In the genomic region with DNA sequence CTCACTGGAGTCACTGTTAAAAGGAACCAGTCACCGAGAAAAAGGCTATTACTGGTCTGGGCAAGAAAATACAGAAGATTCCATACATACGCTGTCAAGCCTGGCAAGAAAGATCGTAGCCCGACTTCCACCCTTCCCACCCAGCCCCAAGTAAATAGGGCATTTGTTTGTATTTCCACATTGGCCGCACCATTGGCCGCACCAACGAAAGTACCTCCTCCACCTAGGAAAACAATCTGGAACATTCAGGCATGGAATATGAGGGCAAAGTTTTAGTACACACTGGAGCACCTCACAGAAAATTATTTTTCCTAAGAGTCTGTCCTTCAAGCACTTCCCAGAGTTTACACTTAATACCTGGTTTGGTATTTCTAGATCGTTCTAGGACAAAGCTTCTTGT, we compare ENCODE assay signal across 10 mouse cellular contexts. TPM values are rescaled to one million over a fixed set of nuclear protein-coding genes. Genes with fewer than 3 reads are reported as not detected.
DNase-seq lines count a peak whose midpoint lies in the region; ATAC-seq and TF ChIP-seq lines count a peak whose summit lies in the region.
"Had no signal": no experiment of that assay in that cellular context is flagged by ENCODE, and none has a peak within 500 bp of the region (broad histone marks: within the 10 kb centered on the region; RNA-seq: fewer than 3 reads in every experiment).

No protein-coding gene starts in this region.

- peaks cover 16% of the 10 kb centered on the region for H3K27me3 ChIP-seq in kidney, embryonic 14.5 days (ENCODE audit: control insufficient read depth, insufficient read depth, low read length)
- no peaks in the 10 kb centered on the region for H3K27me3 ChIP-seq in kidney, adult 2 months (replicated peaks; ENCODE audit: control insufficient read depth, insufficient read depth, low read length)
- H3K27me3 ChIP-seq in embryonic facial prominence, embryonic 15.5 days, result peaks cover 8% of the 10 kb centered on the region; the same call in 1 of the 2 replicates
- H3K27me3 ChIP-seq in intestine, postnatal 0 days (replicated peaks; ENCODE audit: control insufficient read depth, insufficient read depth, low read length), result no peaks in the 10 kb centered on the region
- H3K27me3 ChIP-seq in midbrain, embryonic 14.5 days (ENCODE audit: control insufficient read depth, insufficient read depth, low read length), result peaks cover 12% of the 10 kb centered on the region
- H3K27me3 ChIP-seq in thymus, adult 2 months (ENCODE audit: control insufficient read depth, insufficient read depth, low read length), result peaks cover 4% of the 10 kb centered on the region

- no peaks in the 10 kb centered on the region for H3K36me3 ChIP-seq in kidney, embryonic 14.5 days (ENCODE audit: control insufficient read depth, insufficient read depth, low read length)
- no peaks in the 10 kb centered on the region for H3K36me3 ChIP-seq in kidney, adult 2 months (ENCODE audit: control insufficient read depth, insufficient read depth, low read length)
- H3K36me3 ChIP-seq in embryonic facial prominence, embryonic 15.5 days, result no peaks in the 10 kb centered on the region
- no peaks in the 10 kb centered on the region for H3K36me3 ChIP-seq in intestine, postnatal 0 days (ENCODE audit: control insufficient read depth, insufficient read depth)
- H3K36me3 ChIP-seq in midbrain, embryonic 14.5 days (ENCODE audit: control insufficient read depth, insufficient read depth, low read length), result no peaks in the 10 kb centered on the region
- H3K36me3 ChIP-seq in thymus, adult 2 months (ENCODE audit: control insufficient read depth, insufficient read depth, low read length), result no peaks in the 10 kb centered on the region
- H3K36me3 ChIP-seq: G1E had no signal

- H3K4me1 ChIP-seq in kidney, embryonic 14.5 days (ENCODE audit: control insufficient read depth, insufficient read depth, low read length), result no peaks in the 10 kb centered on the region; the same call in 1 of the 2 replicates
- H3K4me1 ChIP-seq in kidney, adult 2 months (ENCODE audit: control insufficient read depth, insufficient read depth, low read length), result no peaks in the 10 kb centered on the region
- H3K4me1 ChIP-seq in embryonic facial prominence, embryonic 15.5 days, result peaks cover 2% of the 10 kb centered on the region; the same call in 1 of the 2 replicates
- H3K4me1 ChIP-seq in intestine, postnatal 0 days (replicated peaks; ENCODE audit: control insufficient read depth, insufficient read depth, low read length), result no peaks in the 10 kb centered on the region
- no peaks in the 10 kb centered on the region for H3K4me1 ChIP-seq in midbrain, embryonic 14.5 days (ENCODE audit: control insufficient read depth, insufficient read depth, low read length)
- 0 out of 2 replicates have a peak, but pooled peaks cover 2% of the 10 kb centered on the region for H3K4me1 ChIP-seq in thymus, adult 2 months (replicated peaks; ENCODE audit: control insufficient read depth, insufficient read depth, low read length)

- ATAC-seq in kidney, embryonic 14.5 days (ENCODE audit: low FRiP score, low TSS enrichment), result no peak
- ATAC-seq in embryonic facial prominence, embryonic 15.5 days (ENCODE audit: insufficient number of reproducible peaks, low FRiP score, low TSS enrichment, low read depth), result no peak
- no peak for ATAC-seq in intestine, postnatal 0 days
- no peak for ATAC-seq in midbrain, embryonic 14.5 days (ENCODE audit: low FRiP score, low TSS enrichment)

- no peak for TF ChIP-seq CTCF in kidney, adult 2 months (conservative IDR thresholded peaks at IDR 0.05; ENCODE audit: insufficient read depth, insufficient read length, low read depth, low read length)
- TF ChIP-seq CTCF in intestine, postnatal 0 days (IDR thresholded peaks at IDR 0.05; ENCODE audit: low read depth), result no peak
- TF ChIP-seq CTCF in thymus, adult 2 months (IDR thresholded peaks at IDR 0.05; ENCODE audit: borderline replicate concordance, control insufficient read depth, extremely low read depth, insufficient read depth, low read length, poor library complexity), result no peak

- peak overlapping the region; percentile 88 for H3K4me2 ChIP-seq in kidney, embryonic 14.5 days (replicated peaks; ENCODE audit: low read depth, low read length)
- H3K4me2 ChIP-seq in embryonic facial prominence, embryonic 15.5 days (replicated peaks), result peak overlapping the region; percentile 88
- H3K4me2 ChIP-seq in intestine, postnatal 0 days (replicated peaks; ENCODE audit: low read depth), result peak overlapping the region; percentile 82
- no peak overlapping the region for H3K4me2 ChIP-seq in midbrain, embryonic 14.5 days (ENCODE audit: low read length)

- no peaks in the 10 kb centered on the region for H3K9me3 ChIP-seq in kidney, embryonic 14.5 days (ENCODE audit: control insufficient read depth, low read length)
- no peaks in the 10 kb centered on the region for H3K9me3 ChIP-seq in embryonic facial prominence, embryonic 15.5 days (replicated peaks)
- no peaks in the 10 kb centered on the region for H3K9me3 ChIP-seq in intestine, postnatal 0 days (ENCODE audit: control insufficient read depth)
- no peaks in the 10 kb centered on the region for H3K9me3 ChIP-seq in midbrain, embryonic 14.5 days (ENCODE audit: control insufficient read depth, low read length)

- DNase-seq in kidney, adult 2 months, result no peak
- DNase-seq in midbrain, embryonic 14.5 days, result no peak
- no peak for DNase-seq in thymus, adult 2 months
- no peak for DNase-seq in adrenal gland, postnatal 10 days
- DNase-seq in embryo, embryonic 10.5 days (ENCODE audit: low spot score), result no peak
- DNase-seq: gastrocnemius, postnatal 10 days had no signal

- no peak overlapping the region for H3K27ac ChIP-seq in kidney, embryonic 14.5 days (ENCODE audit: low read depth, low read length)
- no peak overlapping the region for H3K27ac ChIP-seq in kidney, adult 2 months (ENCODE audit: insufficient read depth, low read depth, low read length)
- H3K27ac ChIP-seq in embryonic facial prominence, embryonic 15.5 days (replicated peaks), result 0 out of 2 replicates have a peak overlapping the region, but pooled peaks have one; percentile 51
- no peak overlapping the region for H3K27ac ChIP-seq in intestine, postnatal 0 days (ENCODE audit: low read depth, low read length)
- H3K27ac ChIP-seq in midbrain, embryonic 14.5 days (replicated peaks; ENCODE audit: low read depth, low read length), result no peak overlapping the region
- no peak overlapping the region for H3K27ac ChIP-seq in thymus, adult 2 months (ENCODE audit: control insufficient read depth, insufficient read depth, low read length)

- peak overlapping the region; percentile 74 for H3K4me3 ChIP-seq in kidney, embryonic 14.5 days (ENCODE audit: low read length)
- no peak overlapping the region for H3K4me3 ChIP-seq in kidney, adult 2 months (ENCODE audit: insufficient read depth, low read depth, low read length)
- peak overlapping the region; percentile 71 for H3K4me3 ChIP-seq in embryonic facial prominence, embryonic 15.5 days (replicated peaks)
- H3K4me3 ChIP-seq in intestine, postnatal 0 days (ENCODE audit: low read depth, low read length), result peak overlapping the region; percentile 74
- H3K4me3 ChIP-seq in midbrain, embryonic 14.5 days (replicated peaks; ENCODE audit: low read depth, low read length), result peak overlapping the region; percentile 70; the same call in 1 of the 2 replicates
- no peak overlapping the region for H3K4me3 ChIP-seq in thymus, adult 2 months (ENCODE audit: control insufficient read depth, insufficient read depth, low read length)

- TF ChIP-seq POLR2A in kidney, adult 2 months (IDR thresholded peaks at IDR 0.05; ENCODE audit: low read depth, low read length), result no peak
- TF ChIP-seq POLR2A in thymus, adult 2 months (IDR thresholded peaks at IDR 0.05; ENCODE audit: control insufficient read depth, extremely low read depth, insufficient read depth, low read length, poor library complexity), result no peak

- 38% methylated on average over 8 of the region's 8 CpGs for WGBS in kidney, embryonic 14.5 days
- WGBS in kidney, adult 2 months, result 61% methylated on average over 8 of the region's 8 CpGs
- WGBS in embryonic facial prominence, embryonic 15.5 days, result 33% methylated on average over 8 of the region's 8 CpGs
- 25% methylated on average over 8 of the region's 8 CpGs for WGBS in intestine, postnatal 0 days
- WGBS in midbrain, embryonic 14.5 days, result 60% methylated on average over 8 of the region's 8 CpGs
- WGBS in thymus, adult 2 months, result 86% methylated on average over 8 of the region's 8 CpGs

- no peak overlapping the region for H3K9ac ChIP-seq in kidney, embryonic 14.5 days (ENCODE audit: low read depth, low read length)
- H3K9ac ChIP-seq in embryonic facial prominence, embryonic 15.5 days, result no peak overlapping the region
- no peak overlapping the region; the same call in 1 of the 2 replicates for H3K9ac ChIP-seq in intestine, postnatal 0 days (ENCODE audit: low read depth, low read length)
- no peak overlapping the region for H3K9ac ChIP-seq in midbrain, embryonic 14.5 days (replicated peaks; ENCODE audit: low read length)

RNA-seq across cellular contexts. Expression of a gene that starts 1.1 kb away (rescaled TPM):
- polyA plus RNA-seq in kidney, embryonic 14.5 days (2014; fragmentation: Nextera tagmentation; extraction: Ambion mirVana), result 10.5 and 11.3 TPM in 2 replicates
- 7.8 and 7.9 TPM in 2 replicates for polyA plus RNA-seq in kidney, adult 2 months (2012; rRNA removed)
- 19.6 and 23.1 TPM in 2 replicates for polyA plus RNA-seq in embryonic facial prominence, embryonic 15.5 days (2015; fragmentation: Nextera tagmentation; extraction: Ambion mirVana)
- polyA plus RNA-seq in intestine, postnatal 0 days (2015; fragmentation: Nextera tagmentation; extraction: Ambion mirVana), result 9.0 and 10.4 TPM in 2 replicates
- 4.0 and 4.1 TPM in 2 replicates for polyA plus RNA-seq in midbrain, embryonic 14.5 days (2014; fragmentation: Nextera tagmentation; extraction: Ambion mirVana)
- polyA plus RNA-seq in thymus, adult 2 months (2012; rRNA removed), result 2.5 and 2.9 TPM in 2 replicates
- 1 to 10 TPM; 7.9 to 9.8 TPM for total RNA-seq in adrenal gland, postnatal 10 days (2021)
- polyA plus RNA-seq: G1E had no signal

Comparison
In these comparisons a context has a peak if more than half of its experiments do, and no peak if none do; other contexts are left out.
1. H3K4me3 ChIP-seq: peak in kidney, embryonic 14.5 days (single experiment), embryonic facial prominence, embryonic 15.5 days (single experiment), intestine, postnatal 0 days (single experiment) and midbrain, embryonic 14.5 days (single experiment); none in kidney, adult 2 months (single experiment) and thymus, adult 2 months (single experiment).